Mouse (Mus musculus): ENCODE measurements around the gene Pls1.

The Pls1 gene

GRCm38 (mm10) chr9:95801610-95802451 is 43.3 kb downstream of the Pls1 start:
- DNase-seq = no peak

GRCm38 (mm10) chr9:95796323-95796722 is 48.8 kb downstream of the Pls1 start:
- DNase-seq = no peak

- no peak for DNase-seq
Observed at GRCm38 (mm10) chr9:95795844-95796243, 49.3 kb downstream of the Pls1 start.

- DNase-seq = no peak
Observed at GRCm38 (mm10) chr9:95795077-95795784, 49.9 kb downstream of the Pls1 start.

- no peak for DNase-seq
Observed at GRCm38 (mm10) chr9:95793986-95794744, 50.9 kb downstream of the Pls1 start.

- no peak for DNase-seq
Observed at GRCm38 (mm10) chr9:95784888-95785511, 60.1 kb downstream of the Pls1 start.

- DNase-seq = no peak
Observed at GRCm38 (mm10) chr9:95783646-95784293, 61.3 kb downstream of the Pls1 start.

GRCm38 (mm10) chr9:95771671-95772070 is 73.4 kb downstream of the Pls1 start:
- DNase-seq = no peak

GRCm38 (mm10) chr9:95763218-95763617 is 81.9 kb downstream of the Pls1 start:
- no peak for DNase-seq

- no peak for DNase-seq
Observed at GRCm38 (mm10) chr9:95762228-95762627, 82.9 kb downstream of the Pls1 start.

- DNase-seq = no peak
Observed at GRCm38 (mm10) chr9:95761381-95761780, 83.7 kb downstream of the Pls1 start.

- DNase-seq = no peak
Observed at GRCm38 (mm10) chr9:95750746-95751145, 94.4 kb downstream of the Pls1 start.

- DNase-seq = peak; percentile 78
Observed at GRCm38 (mm10) chr9:95750037-95750511, 95.0 kb downstream of the Pls1 start, which contains the start of gene Trpc1. TSS of gene Trpc1 (minus strand) at chr9:95750375.

GRCm38 (mm10) chr9:95749461-95749928 is 95.6 kb downstream of the Pls1 start:
- peak; percentile 38 for DNase-seq

- DNase-seq = no peak
Observed at GRCm38 (mm10) chr9:95747298-95747697, 97.8 kb downstream of the Pls1 start.

GRCm38 (mm10) chr9:95744845-95745613 is 100.1 kb downstream of the Pls1 start:
- no peak for DNase-seq

GRCm38 (mm10) chr9:95736238-95736637 is 108.9 kb downstream of the Pls1 start:
- DNase-seq = no peak

- no peak for DNase-seq
Observed at GRCm38 (mm10) chr9:95712574-95712973, 132.5 kb downstream of the Pls1 start.

GRCm38 (mm10) chr9:95708943-95709342 is 136.2 kb downstream of the Pls1 start:
- DNase-seq = no peak

- DNase-seq = no peak
Observed at GRCm38 (mm10) chr9:95705371-95705770, 139.7 kb downstream of the Pls1 start.

- DNase-seq = no peak
Observed at GRCm38 (mm10) chr9:95704078-95704477, 141.0 kb downstream of the Pls1 start.

Data from cerebellum, adult 11 months (tissue).